Mouse (Mus musculus): ENCODE results near the gene Cux2. TPM values are rescaled to one million over a fixed set of nuclear protein-coding genes. Genes with fewer than 3 reads are reported as not detected.

Cux2 gene
- total and polyA plus RNA-seq, 3 experiments = 0.17 TPM; not detected in 2

DNA sequence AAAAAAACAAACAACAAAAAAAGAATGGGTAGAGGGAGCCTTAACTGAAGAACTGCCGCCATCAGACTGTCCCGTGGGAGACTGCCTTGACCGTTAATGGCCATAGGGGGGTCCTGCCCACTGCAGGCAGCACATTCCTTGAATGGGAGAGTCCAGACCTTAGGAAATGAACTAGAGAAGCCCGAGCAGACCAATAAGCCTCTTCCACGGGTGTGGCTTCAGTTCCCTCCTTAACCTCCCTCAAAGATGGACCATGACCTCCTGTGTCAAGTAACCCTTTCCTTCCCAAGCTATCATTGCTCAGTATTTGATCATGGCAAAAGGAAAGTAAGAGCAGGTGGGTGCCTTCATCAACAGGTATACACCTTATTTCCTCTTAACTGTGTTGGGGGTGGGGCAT is 187.9 kb downstream of the Cux2 start:
- dilution Hi-C loops (cut with MboI; ENCODE audit: extremely low pct_ligation_motif_present, extremely low pct_unique_long_range_greater_than_20kb, low sequenced_read_pairs) (no loop called here), in situ Hi-C loops (cut with MboI; ENCODE audit: low pct_ligation_motif_present, low pct_unique_long_range_greater_than_20kb, low sequenced_read_pairs) (loop anchor here (10.0 kb wide), 1 partner anchor 143 kb away; no protein-coding TSS in a partner anchor)
- Histone ChIP-seq H3K36me3 (replicated peaks in 1 of 2; ENCODE audit: control insufficient read depth in 1 of 2, insufficient read depth in 1 of 2, low read length in 1 of 2) (no peaks in the 10 kb centered on the region), H3K27me3 (replicated peaks) (peaks cover 51% of the 10 kb centered on the region), H3K9ac (ENCODE audit: insufficient read depth, low read depth) (no peak overlapping the region), H3K4me3 (replicated peaks in 1 of 3; ENCODE audit: low read depth in 2 of 3, low read length in 2 of 3, poor library complexity in 1 of 3) (no peak overlapping the region), H3K4me1 (ENCODE audit: control insufficient read depth in 1 of 2, insufficient read depth in 2 of 2) (no peaks in the 10 kb centered on the region), H3K79me2 (replicated peaks; ENCODE audit: control insufficient read depth, extremely low read depth, insufficient read depth, poor library complexity, severe bottlenecking) (no peaks in the 10 kb centered on the region), H3K9me3 (replicated peaks; ENCODE audit: low read length) (peaks cover 2% of the 10 kb centered on the region), H3K4me2 (ENCODE audit: insufficient read depth, low read depth, poor library complexity, severe bottlenecking) (no peak overlapping the region), H3K27ac (ENCODE audit: insufficient read depth, low read depth) (no peak overlapping the region)
- TF ChIP-seq EP300 (IDR thresholded peaks at IDR 0.05; ENCODE audit: low read length) = no peak
- TF ChIP-seq NRF1 (IDR thresholded peaks at IDR 0.05; ENCODE audit: low read depth, low read length) = no peak
- TF ChIP-seq BHLHE40 (IDR thresholded peaks at IDR 0.05; ENCODE audit: low read depth, low read length) = no peak
- no peak for TF ChIP-seq JUN (IDR thresholded peaks at IDR 0.05; ENCODE audit: insufficient read depth, low read depth, low read length)
- TF ChIP-seq POLR2AphosphoS2 (IDR thresholded peaks at IDR 0.05; ENCODE audit: low read depth, low read length) = no peak
- no peak for TF ChIP-seq IRF4 (IDR thresholded peaks at IDR 0.05; ENCODE audit: low read depth, low read length)
- TF ChIP-seq MYC (IDR thresholded peaks at IDR 0.05; ENCODE audit: low read depth, low read length) = no peak
- no peak for TF ChIP-seq ZNF384 (IDR thresholded peaks at IDR 0.05; ENCODE audit: low read depth, low read length)
- TF ChIP-seq GABPA (IDR thresholded peaks at IDR 0.05; ENCODE audit: insufficient replicate concordance, low read depth, low read length) = no peak
- DNase-seq (ENCODE audit: extremely low read depth) = no peak

DNA sequence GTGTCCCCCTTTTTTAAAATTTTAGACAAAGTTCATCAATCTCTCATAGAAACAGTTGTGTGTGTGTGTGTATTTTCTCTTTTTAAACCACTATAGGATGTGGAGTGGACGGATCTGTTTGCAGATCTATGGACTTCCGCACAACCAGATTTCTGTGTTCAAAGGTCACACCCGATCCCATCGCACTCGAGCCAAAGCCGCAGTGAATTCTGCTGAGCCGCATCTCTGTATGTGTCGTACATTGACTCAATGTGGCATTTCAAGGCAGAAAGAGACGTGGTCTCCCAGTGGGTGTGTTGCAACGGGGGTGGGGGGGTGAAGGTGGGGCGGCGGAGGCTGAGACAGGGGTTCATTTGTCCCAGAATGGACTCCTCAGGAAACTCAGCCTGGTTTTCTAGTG is 191.5 kb downstream of the Cux2 start:
- Histone ChIP-seq H3K4me1 (ENCODE audit: control insufficient read depth in 1 of 2, insufficient read depth in 2 of 2) (peaks cover 8 to 10% of the 10 kb centered on the region in 2 experiments), H3K36me3 (replicated peaks in 1 of 2; ENCODE audit: control insufficient read depth in 1 of 2, insufficient read depth in 1 of 2, low read length in 1 of 2) (peaks cover 0 to 4% of the 10 kb centered on the region in 2 experiments), H3K9me3 (replicated peaks; ENCODE audit: low read length) (peaks cover 9% of the 10 kb centered on the region), H3K4me3 (replicated peaks in 1 of 3; ENCODE audit: low read depth in 2 of 3, low read length in 2 of 3, poor library complexity in 1 of 3) (no peak overlapping the region), H3K27me3 (replicated peaks) (peaks cover 38% of the 10 kb centered on the region), H3K9ac (ENCODE audit: insufficient read depth, low read depth) (no peak overlapping the region), H3K4me2 (ENCODE audit: insufficient read depth, low read depth, poor library complexity, severe bottlenecking) (no peak overlapping the region), H3K79me2 (replicated peaks; ENCODE audit: control insufficient read depth, extremely low read depth, insufficient read depth, poor library complexity, severe bottlenecking) (no peaks in the 10 kb centered on the region), H3K27ac (ENCODE audit: insufficient read depth, low read depth) (no peak overlapping the region)
- dilution Hi-C loops (cut with MboI; ENCODE audit: extremely low pct_ligation_motif_present, extremely low pct_unique_long_range_greater_than_20kb, low sequenced_read_pairs) = no loop called here
- TF ChIP-seq EP300 (IDR thresholded peaks at IDR 0.05; ENCODE audit: low read length) (no peak), TBP (conservative IDR thresholded peaks at IDR 0.05; ENCODE audit: low read depth, low read length) (no peak), ZMIZ1 (IDR thresholded peaks at IDR 0.05; ENCODE audit: low read depth, low read length) (no peak), UBTF (IDR thresholded peaks at IDR 0.05; ENCODE audit: low read depth, low read length) (no peak), POLR2A (IDR thresholded peaks at IDR 0.05; ENCODE audit: low read depth, low read length) (no peak)
- in situ Hi-C loops (cut with MboI; ENCODE audit: low pct_ligation_motif_present, low pct_unique_long_range_greater_than_20kb, low sequenced_read_pairs) = no loop called here
- DNase-seq (ENCODE audit: extremely low read depth) = no peak

DNA sequence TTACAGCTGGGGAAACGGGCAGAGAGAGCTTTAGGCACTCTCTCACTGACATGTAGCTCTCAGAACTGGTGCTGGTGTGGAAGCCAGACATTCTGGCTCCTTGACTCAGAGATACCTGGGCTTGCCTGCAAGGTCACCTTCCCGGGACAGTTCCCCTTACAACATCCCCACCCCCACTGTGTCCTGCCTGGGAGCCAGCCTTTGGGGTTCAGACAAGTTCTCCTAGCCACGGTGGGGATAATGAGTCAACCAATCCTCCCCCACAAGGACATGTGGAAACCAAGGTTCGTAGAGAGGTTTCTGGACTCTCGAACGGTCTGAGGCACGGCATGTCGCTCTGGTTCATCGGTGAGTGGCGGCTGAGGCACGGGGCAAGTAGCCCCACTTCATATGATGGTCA is 193.2 kb downstream of the Cux2 start:
- Histone ChIP-seq H3K36me3 (replicated peaks in 1 of 2; ENCODE audit: control insufficient read depth in 1 of 2, insufficient read depth in 1 of 2, low read length in 1 of 2) (peaks cover 9 to 21% of the 10 kb centered on the region in 2 experiments), H3K4me2 (ENCODE audit: insufficient read depth, low read depth, poor library complexity, severe bottlenecking) (no peak overlapping the region), H3K4me1 (ENCODE audit: control insufficient read depth in 1 of 2, insufficient read depth in 2 of 2) (peaks cover 8 to 14% of the 10 kb centered on the region in 2 experiments), H3K9ac (ENCODE audit: insufficient read depth, low read depth) (no peak overlapping the region), H3K27ac (ENCODE audit: insufficient read depth, low read depth) (no peak overlapping the region), H3K9me3 (replicated peaks; ENCODE audit: low read length) (peaks cover 9% of the 10 kb centered on the region), H3K27me3 (replicated peaks) (peaks cover 36% of the 10 kb centered on the region), H3K79me2 (replicated peaks; ENCODE audit: control insufficient read depth, extremely low read depth, insufficient read depth, poor library complexity, severe bottlenecking) (no peaks in the 10 kb centered on the region), H3K4me3 (replicated peaks in 1 of 3; ENCODE audit: low read depth in 2 of 3, low read length in 2 of 3, poor library complexity in 1 of 3) (no peak overlapping the region)
- in situ Hi-C loops (cut with MboI; ENCODE audit: low pct_ligation_motif_present, low pct_unique_long_range_greater_than_20kb, low sequenced_read_pairs) (no loop called here), dilution Hi-C loops (cut with MboI; ENCODE audit: extremely low pct_ligation_motif_present, extremely low pct_unique_long_range_greater_than_20kb, low sequenced_read_pairs) (no loop called here)
- no peak for DNase-seq (ENCODE audit: extremely low read depth)
- TF ChIP-seq USF1 (IDR thresholded peaks at IDR 0.05; ENCODE audit: low read depth, low read length) = no peak
- no peak for TF ChIP-seq EP300 (IDR thresholded peaks at IDR 0.05; ENCODE audit: low read length)
